Mouse (Mus musculus): ENCODE measurements around the gene Rmnd5a. TPM values are rescaled to one million over a fixed set of nuclear protein-coding genes. Genes with fewer than 3 reads are reported as not detected.

Rmnd5a gene
- polyA plus RNA-seq, 1 experiment from 2014 or later: 10.6 TPM

GRCm38 (mm10) chr6:71396761-71397160 is 43.7 kb downstream of the Rmnd5a start:
- 92% methylated on average over 6 of the region's 6 CpGs for WGBS
- Histone ChIP-seq H3K9me3 (no peaks in the 10 kb centered on the region), H3K9ac (no peak overlapping the region), H3K36me3 (peaks cover 33% of the 10 kb centered on the region), H3K4me2 (no peak overlapping the region), H3K4me3 (no peak overlapping the region), H3K27ac (no peak overlapping the region), H3K27me3 (no peaks in the 10 kb centered on the region), H3K4me1 (no peaks in the 10 kb centered on the region)
- ATAC-seq (ENCODE audit: insufficient number of reproducible peaks, insufficient read depth, low FRiP score, low TSS enrichment, low read depth): no peak

- no peaks in the 10 kb centered on the region for H3K4me1 ChIP-seq
- H3K27me3 ChIP-seq: no peaks in the 10 kb centered on the region
- no peak overlapping the region for H3K4me2 ChIP-seq
- H3K36me3 ChIP-seq: peaks cover 39% of the 10 kb centered on the region
- H3K4me3 ChIP-seq: no peak overlapping the region
- 89% methylated on average over 1 of the region's 1 CpGs for WGBS
- H3K9me3 ChIP-seq: no peaks in the 10 kb centered on the region
- no peak overlapping the region for H3K9ac ChIP-seq
- ATAC-seq (ENCODE audit: insufficient number of reproducible peaks, insufficient read depth, low FRiP score, low TSS enrichment, low read depth): no peak
- H3K27ac ChIP-seq: no peak overlapping the region
Measured at GRCm38 (mm10) chr6:71396016-71396415, 44.4 kb downstream of the Rmnd5a start.

GRCm38 (mm10) chr6:71390496-71390895 is 49.9 kb downstream of the Rmnd5a start:
- 91% methylated on average over 2 of the region's 2 CpGs for WGBS
- H3K27ac ChIP-seq: no peak overlapping the region

GRCm38 (mm10) chr6:71381654-71382053 is 58.8 kb downstream of the Rmnd5a start:
- ATAC-seq (ENCODE audit: insufficient number of reproducible peaks, insufficient read depth, low FRiP score, low TSS enrichment, low read depth): no peak
- 89% methylated on average over 5 of the region's 5 CpGs for WGBS
- Histone ChIP-seq H3K9me3 (no peaks in the 10 kb centered on the region), H3K4me1 (no peaks in the 10 kb centered on the region), H3K4me3 (no peak overlapping the region), H3K9ac (no peak overlapping the region), H3K36me3 (no peaks in the 10 kb centered on the region), H3K4me2 (no peak overlapping the region), H3K27me3 (no peaks in the 10 kb centered on the region), H3K27ac (no peak overlapping the region)

More at GRCm38 (mm10) chr6:71390496-71390895, 49.9 kb downstream of the Rmnd5a start:
- Histone ChIP-seq H3K9ac (no peak overlapping the region), H3K4me1 (no peaks in the 10 kb centered on the region), H3K4me2 (no peak overlapping the region), H3K36me3 (peaks cover 44% of the 10 kb centered on the region), H3K9me3 (no peaks in the 10 kb centered on the region), H3K27me3 (no peaks in the 10 kb centered on the region), H3K4me3 (no peak overlapping the region)
- no peak for ATAC-seq (ENCODE audit: insufficient number of reproducible peaks, insufficient read depth, low FRiP score, low TSS enrichment, low read depth)

GRCm38 (mm10) chr6:71376711-71377110 is 63.7 kb downstream of the Rmnd5a start:
- 95% methylated on average over 13 of the region's 13 CpGs for WGBS
- H3K27me3 ChIP-seq: no peaks in the 10 kb centered on the region
- no peak overlapping the region for H3K4me3 ChIP-seq
- H3K4me1 ChIP-seq: no peaks in the 10 kb centered on the region
- H3K4me2 ChIP-seq: no peak overlapping the region
- no peak for ATAC-seq (ENCODE audit: insufficient number of reproducible peaks, insufficient read depth, low FRiP score, low TSS enrichment, low read depth)
- H3K9ac ChIP-seq: no peak overlapping the region
- H3K9me3 ChIP-seq: no peaks in the 10 kb centered on the region
- no peaks in the 10 kb centered on the region for H3K36me3 ChIP-seq
- H3K27ac ChIP-seq: no peak overlapping the region

- ATAC-seq (ENCODE audit: insufficient number of reproducible peaks, insufficient read depth, low FRiP score, low TSS enrichment, low read depth): no peak
- no peaks in the 10 kb centered on the region for H3K9me3 ChIP-seq
- H3K9ac ChIP-seq: no peak overlapping the region
- 75% methylated on average over 2 of the region's 2 CpGs for WGBS
- no peak overlapping the region for H3K27ac ChIP-seq
- H3K4me1 ChIP-seq: no peaks in the 10 kb centered on the region
- H3K27me3 ChIP-seq: no peaks in the 10 kb centered on the region
- no peak overlapping the region for H3K4me2 ChIP-seq
- no peaks in the 10 kb centered on the region for H3K36me3 ChIP-seq
- H3K4me3 ChIP-seq: no peak overlapping the region
Measured at GRCm38 (mm10) chr6:71374921-71375320, 65.5 kb downstream of the Rmnd5a start.

GRCm38 (mm10) chr6:71374311-71374829 is 66.1 kb downstream of the Rmnd5a start:
- Histone ChIP-seq H3K27ac (no peak overlapping the region), H3K36me3 (no peaks in the 10 kb centered on the region), H3K9me3 (no peaks in the 10 kb centered on the region), H3K4me1 (no peaks in the 10 kb centered on the region), H3K9ac (no peak overlapping the region), H3K27me3 (no peaks in the 10 kb centered on the region), H3K4me3 (no peak overlapping the region), H3K4me2 (no peak overlapping the region)
- 88% methylated on average over 19 of the region's 19 CpGs for WGBS
- no peak for ATAC-seq (ENCODE audit: insufficient number of reproducible peaks, insufficient read depth, low FRiP score, low TSS enrichment, low read depth)

GRCm38 (mm10) chr6:71373249-71373775 is 67.1 kb downstream of the Rmnd5a start, which contains the start of gene Cd8a:
TSS of gene Cd8a (plus strand) at chr6:71373427.
- Histone ChIP-seq H3K9ac (no peak within 1 kb of the TSS), H3K4me2 (no peak within 1 kb of the TSS), H3K9me3 (no peaks in the 10 kb centered on the region), H3K27me3 (no peaks in the 10 kb centered on the region), H3K27ac (no peak within 1 kb of the TSS), H3K4me3 (no peak within 1 kb of the TSS), H3K36me3 (no peaks in the 10 kb centered on the region), H3K4me1 (no peaks in the 10 kb centered on the region)
- 73% methylated on average over 14 of the region's 14 CpGs for WGBS
- no peak for ATAC-seq (ENCODE audit: insufficient number of reproducible peaks, insufficient read depth, low FRiP score, low TSS enrichment, low read depth)

- WGBS: 80% methylated on average over 5 of the region's 5 CpGs
- no peak overlapping the region for H3K9ac ChIP-seq
- H3K4me1 ChIP-seq: no peaks in the 10 kb centered on the region
- H3K9me3 ChIP-seq: no peaks in the 10 kb centered on the region
- no peak overlapping the region for H3K4me3 ChIP-seq
- no peak overlapping the region for H3K27ac ChIP-seq
- no peaks in the 10 kb centered on the region for H3K27me3 ChIP-seq
- no peak overlapping the region for H3K4me2 ChIP-seq
- no peaks in the 10 kb centered on the region for H3K36me3 ChIP-seq
- no peak for ATAC-seq (ENCODE audit: insufficient number of reproducible peaks, insufficient read depth, low FRiP score, low TSS enrichment, low read depth)
Measured at GRCm38 (mm10) chr6:71372041-71372720, 68.3 kb downstream of the Rmnd5a start.

GRCm38 (mm10) chr6:71371085-71371605 is 69.3 kb downstream of the Rmnd5a start:
- ATAC-seq (ENCODE audit: insufficient number of reproducible peaks, insufficient read depth, low FRiP score, low TSS enrichment, low read depth): no peak
- H3K9me3 ChIP-seq: no peaks in the 10 kb centered on the region

GRCm38 (mm10) chr6:71369416-71369815 is 71.0 kb downstream of the Rmnd5a start:
- 91% methylated on average over 6 of the region's 6 CpGs for WGBS
- no peak for ATAC-seq (ENCODE audit: insufficient number of reproducible peaks, insufficient read depth, low FRiP score, low TSS enrichment, low read depth)
- Histone ChIP-seq H3K4me1 (no peaks in the 10 kb centered on the region), H3K4me3 (no peak overlapping the region), H3K27ac (no peak overlapping the region), H3K36me3 (no peaks in the 10 kb centered on the region), H3K27me3 (no peaks in the 10 kb centered on the region), H3K4me2 (no peak overlapping the region), H3K9ac (no peak overlapping the region), H3K9me3 (no peaks in the 10 kb centered on the region)

More at GRCm38 (mm10) chr6:71371085-71371605, 69.3 kb downstream of the Rmnd5a start:
- 85% methylated on average over 5 of the region's 5 CpGs for WGBS
- H3K27me3 ChIP-seq: no peaks in the 10 kb centered on the region
- no peak overlapping the region for H3K9ac ChIP-seq
- H3K27ac ChIP-seq: no peak overlapping the region
- no peak overlapping the region for H3K4me2 ChIP-seq
- H3K4me3 ChIP-seq: no peak overlapping the region
- no peaks in the 10 kb centered on the region for H3K4me1 ChIP-seq
- no peaks in the 10 kb centered on the region for H3K36me3 ChIP-seq

GRCm38 (mm10) chr6:71363995-71364394 is 76.4 kb downstream of the Rmnd5a start:
- H3K9ac ChIP-seq: no peak overlapping the region
- H3K4me1 ChIP-seq: no peaks in the 10 kb centered on the region
- H3K9me3 ChIP-seq: no peaks in the 10 kb centered on the region
- no peaks in the 10 kb centered on the region for H3K27me3 ChIP-seq
- no peak overlapping the region for H3K4me3 ChIP-seq
- no peak overlapping the region for H3K27ac ChIP-seq
- no peak for ATAC-seq (ENCODE audit: insufficient number of reproducible peaks, insufficient read depth, low FRiP score, low TSS enrichment, low read depth)
- WGBS: 87% methylated on average over 2 of the region's 2 CpGs
- H3K4me2 ChIP-seq: no peak overlapping the region
- no peaks in the 10 kb centered on the region for H3K36me3 ChIP-seq

Measured in embryonic facial prominence, embryonic 13.5 days (tissue).